Mouse (Mus musculus): Measurements from ENCODE around the gene Fitm1. TPM values are rescaled to one million over a fixed set of nuclear protein-coding genes. Genes with fewer than 3 reads are reported as not detected.

Fitm1 gene
- total and polyA plus RNA-seq, 3 experiments = 0.07 TPM; not detected in 2

DNA sequence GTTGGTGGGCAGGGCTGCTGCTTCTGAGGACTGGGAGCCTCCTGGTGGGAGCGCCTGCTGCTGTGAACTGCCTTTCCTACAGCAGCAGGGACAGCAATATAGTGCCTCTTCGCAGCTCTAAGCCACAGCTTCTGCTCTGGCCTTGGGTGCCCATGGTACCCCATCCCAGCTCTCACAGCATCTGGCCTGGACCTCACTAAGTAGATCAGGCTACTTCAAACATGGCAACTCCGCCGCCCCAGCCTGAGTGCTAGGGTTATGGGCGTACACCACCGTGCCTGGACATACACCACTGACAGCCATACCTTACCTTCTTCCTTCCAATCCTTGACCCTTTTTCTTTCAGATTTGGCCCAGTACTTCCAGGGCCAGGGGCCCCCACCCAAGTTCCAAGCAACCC lies 32.9 kb downstream of the Fitm1 start:
- H3K9me3 ChIP-seq (replicated peaks; ENCODE audit: insufficient read depth, low read length) = no peaks in the 10 kb centered on the region
- H3K27ac ChIP-seq (ENCODE audit: control insufficient read depth, low read depth, low read length) = no peak overlapping the region
- no peak overlapping the region for H3K4me3 ChIP-seq (ENCODE audit: control insufficient read depth in 1 of 2, insufficient read depth in 1 of 2, low read depth in 2 of 2, low read length in 2 of 2)
- no peak for TF ChIP-seq USF2 (IDR thresholded peaks at IDR 0.05; ENCODE audit: borderline replicate concordance in 1 of 2, insufficient read depth in 1 of 2, low read depth in 1 of 2, low read length in 2 of 2)
- no peak for TF ChIP-seq MXI1 (IDR thresholded peaks at IDR 0.05; ENCODE audit: low read depth, low read length)
- TF ChIP-seq ZKSCAN1 (IDR thresholded peaks at IDR 0.05; ENCODE audit: low read depth, low read length) = no peak
- no peak for TF ChIP-seq CHD2 (IDR thresholded peaks at IDR 0.05; ENCODE audit: low read length)
- TF ChIP-seq RAD21 (IDR thresholded peaks at IDR 0.05; ENCODE audit: low read depth, low read length) = no peak
- no peak for TF ChIP-seq ELF1 (IDR thresholded peaks at IDR 0.05; ENCODE audit: low read depth, low read length)
- no peak for TF ChIP-seq MYC (IDR thresholded peaks at IDR 0.05; ENCODE audit: low read depth, low read length)
- no peak for TF ChIP-seq ZNF384 (IDR thresholded peaks at IDR 0.05; ENCODE audit: low read depth, low read length)
- TF ChIP-seq RCOR1 (IDR thresholded peaks at IDR 0.05; ENCODE audit: low read depth, low read length) = no peak
- no peak for TF ChIP-seq TBP (IDR thresholded peaks at IDR 0.05; ENCODE audit: low read depth, low read length)
- DNase-seq (ENCODE audit: low read depth, low spot score) = no peak
- H3K27me3 ChIP-seq (ENCODE audit: control insufficient read depth in 1 of 2, insufficient read depth in 2 of 2, low read length in 2 of 2) = no peaks in the 10 kb centered on the region
- H3K4me1 ChIP-seq (ENCODE audit: control insufficient read depth in 1 of 2, insufficient read depth in 2 of 2, low read length in 2 of 2) = peaks cover 3 to 16% of the 10 kb centered on the region in 2 experiments; a peak in 3 of 4 replicates
- peaks cover 0 to 16% of the 10 kb centered on the region in 2 experiments; a peak in 2 of 4 replicates for H3K36me3 ChIP-seq (ENCODE audit: control insufficient read depth in 1 of 2, insufficient read depth in 2 of 2, low read length in 2 of 2)
- H3K9ac ChIP-seq (ENCODE audit: control insufficient read depth, low read depth, low read length, poor library complexity, severe bottlenecking) = no peak overlapping the region
- no peaks in the 10 kb centered on the region for H3K79me2 ChIP-seq (ENCODE audit: control insufficient read depth, insufficient read depth, low read length, poor library complexity)

DNA sequence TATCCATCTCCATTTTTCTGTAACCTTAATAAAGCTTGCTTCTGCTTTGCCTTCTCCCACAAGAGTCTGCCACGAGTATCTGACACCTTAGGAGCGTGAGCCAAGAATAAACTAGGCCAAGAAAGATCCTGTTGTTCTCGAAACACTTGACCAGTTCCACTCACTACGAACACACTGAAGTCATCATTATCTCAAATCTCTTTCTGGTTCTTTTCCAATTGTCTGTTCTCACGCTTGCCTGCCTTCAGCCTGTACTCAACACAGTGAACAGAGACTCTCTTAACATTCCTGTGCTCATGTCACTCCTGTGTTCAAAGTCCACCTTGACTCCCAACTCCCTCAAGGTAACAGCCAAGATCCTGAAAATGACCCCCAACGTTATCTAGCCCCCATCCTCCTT lies 37.9 kb downstream of the Fitm1 start:
- H3K36me3 ChIP-seq (ENCODE audit: control insufficient read depth in 1 of 2, insufficient read depth in 2 of 2, low read length in 2 of 2) = peaks cover 0 to 24% of the 10 kb centered on the region in 2 experiments; a peak in 2 of 4 replicates

DNA sequence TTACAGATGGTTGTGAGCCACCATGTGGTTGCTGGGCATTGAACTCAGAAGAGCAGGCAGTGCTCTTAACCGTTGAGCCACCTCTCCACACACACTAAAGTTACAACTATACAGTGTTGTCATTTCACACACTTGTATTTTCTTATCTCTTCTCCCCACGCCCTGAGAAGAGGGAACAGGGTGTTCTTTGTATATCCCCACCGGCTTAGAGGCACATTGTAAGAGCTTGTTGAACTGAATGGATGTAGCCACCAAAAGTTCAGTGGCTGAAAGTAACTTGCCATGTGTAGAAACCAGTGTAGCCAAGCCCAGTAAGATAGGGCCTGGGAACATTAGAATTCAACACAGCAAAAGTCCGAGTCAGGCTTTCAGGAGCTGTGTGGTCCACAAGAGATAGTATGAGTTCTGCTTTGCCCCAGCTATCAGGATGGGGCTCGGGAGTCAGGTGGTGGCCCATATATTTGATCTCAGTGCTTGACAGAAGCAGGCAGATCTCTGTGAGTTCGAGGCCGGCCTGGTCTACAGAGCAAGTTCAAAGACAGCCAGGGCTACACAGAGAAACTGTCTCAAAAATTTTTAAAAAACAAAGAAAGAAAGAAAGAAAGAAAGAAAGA lies 39.3 kb downstream of the Fitm1 start:
- H3K27ac ChIP-seq (ENCODE audit: control insufficient read depth, low read depth, low read length) = peak overlapping the region; percentile 85
- no peaks in the 10 kb centered on the region for H3K79me2 ChIP-seq (ENCODE audit: control insufficient read depth, insufficient read depth, low read length, poor library complexity)
- TF ChIP-seq ELF1 (IDR thresholded peaks at IDR 0.05; ENCODE audit: low read depth, low read length) = no peak
- TF ChIP-seq ZC3H11A (IDR thresholded peaks at IDR 0.05; ENCODE audit: low read depth, low read length) = no peak
- TF ChIP-seq RCOR1 (IDR thresholded peaks at IDR 0.05; ENCODE audit: low read depth, low read length) = no peak
- TF ChIP-seq TCF12 (IDR thresholded peaks at IDR 0.05; ENCODE audit: low read depth, low read length) = 0 out of 2 replicates have a peak, but pooled peaks have one; percentile 2
- 0 out of 2 replicates have a peak, but pooled peaks have one; percentile 51 for TF ChIP-seq USF1 (IDR thresholded peaks at IDR 0.05; ENCODE audit: low read depth, low read length)
- peak; percentile 84 for TF ChIP-seq GATA1 (IDR thresholded peaks at IDR 0.05; ENCODE audit: low read depth, low read length)
- TF ChIP-seq POLR2AphosphoS5 (IDR thresholded peaks at IDR 0.05; ENCODE audit: borderline replicate concordance, low read depth, low read length) = no peak
- TF ChIP-seq POLR2A (IDR thresholded peaks at IDR 0.05; ENCODE audit: control insufficient read depth in 1 of 2, insufficient read depth in 1 of 2, low read depth in 1 of 2, low read length in 2 of 2, poor library complexity in 1 of 2) = peak in 1 of 2 experiments; percentile 40; a peak in 1 of 4 replicates
- peak in 1 of 2 experiments; percentile 42; a peak in 2 of 4 replicates for TF ChIP-seq EP300 (IDR thresholded peaks at IDR 0.05; ENCODE audit: low read depth in 1 of 2, low read length in 2 of 2)
- no peak for TF ChIP-seq UBTF (IDR thresholded peaks at IDR 0.05; ENCODE audit: borderline replicate concordance, insufficient read depth, low read depth, low read length)
- peak; percentile 65 for TF ChIP-seq TBP (IDR thresholded peaks at IDR 0.05; ENCODE audit: low read depth, low read length)
- TF ChIP-seq KAT2A (conservative IDR thresholded peaks at IDR 0.05; ENCODE audit: low read depth, low read length) = no peak
- peak; percentile 70 for TF ChIP-seq TAL1 (IDR thresholded peaks at IDR 0.05; ENCODE audit: low read length)
- TF ChIP-seq CHD1 (IDR thresholded peaks at IDR 0.05; ENCODE audit: low read depth, low read length) = no peak
- TF ChIP-seq MAZ (IDR thresholded peaks at IDR 0.05; ENCODE audit: low read depth, low read length) = no peak
- no peak for TF ChIP-seq MEF2A (IDR thresholded peaks at IDR 0.05; ENCODE audit: extremely low read depth, insufficient replicate concordance, low read depth, low read length, poor library complexity, severe bottlenecking)
- no peak for TF ChIP-seq RAD21 (IDR thresholded peaks at IDR 0.05; ENCODE audit: low read depth, low read length)
- H3K4me3 ChIP-seq (ENCODE audit: control insufficient read depth in 1 of 2, insufficient read depth in 1 of 2, low read depth in 2 of 2, low read length in 2 of 2) = no peak overlapping the region
- H3K27me3 ChIP-seq (ENCODE audit: control insufficient read depth in 1 of 2, insufficient read depth in 2 of 2, low read length in 2 of 2) = no peaks in the 10 kb centered on the region
- peaks cover 11 to 51% of the 10 kb centered on the region in 2 experiments for H3K4me1 ChIP-seq (ENCODE audit: control insufficient read depth in 1 of 2, insufficient read depth in 2 of 2, low read length in 2 of 2)
- H3K9me3 ChIP-seq (replicated peaks; ENCODE audit: insufficient read depth, low read length) = no peaks in the 10 kb centered on the region
- peak; percentile 87 for DNase-seq (ENCODE audit: low read depth, low spot score)
- peaks cover 0 to 27% of the 10 kb centered on the region in 2 experiments; a peak in 2 of 4 replicates for H3K36me3 ChIP-seq (ENCODE audit: control insufficient read depth in 1 of 2, insufficient read depth in 2 of 2, low read length in 2 of 2)
- H3K9ac ChIP-seq (ENCODE audit: control insufficient read depth, low read depth, low read length, poor library complexity, severe bottlenecking) = peak overlapping the region; percentile 1

More for the DNA sequence above, 37.9 kb downstream of the Fitm1 start:
- peak; percentile 59 for DNase-seq (ENCODE audit: low read depth, low spot score)
- Histone ChIP-seq H3K9me3 (replicated peaks; ENCODE audit: insufficient read depth, low read length) (no peaks in the 10 kb centered on the region), H3K4me1 (ENCODE audit: control insufficient read depth in 1 of 2, insufficient read depth in 2 of 2, low read length in 2 of 2) (peaks cover 11 to 40% of the 10 kb centered on the region in 2 experiments), H3K9ac (ENCODE audit: control insufficient read depth, low read depth, low read length, poor library complexity, severe bottlenecking) (no peak overlapping the region), H3K27ac (ENCODE audit: control insufficient read depth, low read depth, low read length) (peak overlapping the region; percentile 24), H3K4me3 (ENCODE audit: control insufficient read depth in 1 of 2, insufficient read depth in 1 of 2, low read depth in 2 of 2, low read length in 2 of 2) (no peak overlapping the region), H3K79me2 (ENCODE audit: control insufficient read depth, insufficient read depth, low read length, poor library complexity) (no peaks in the 10 kb centered on the region), H3K27me3 (ENCODE audit: control insufficient read depth in 1 of 2, insufficient read depth in 2 of 2, low read length in 2 of 2) (no peaks in the 10 kb centered on the region)
- TF ChIP-seq GATA1 (IDR thresholded peaks at IDR 0.05; ENCODE audit: low read depth, low read length) (peak; percentile 33; the same call in 1 of the 2 replicates), SIN3A (IDR thresholded peaks at IDR 0.05; ENCODE audit: low read length) (no peak)

Data from MEL (cell line).